Comparison of ENCODE assay signal across 29 mouse cellular contexts in the genomic region with DNA sequence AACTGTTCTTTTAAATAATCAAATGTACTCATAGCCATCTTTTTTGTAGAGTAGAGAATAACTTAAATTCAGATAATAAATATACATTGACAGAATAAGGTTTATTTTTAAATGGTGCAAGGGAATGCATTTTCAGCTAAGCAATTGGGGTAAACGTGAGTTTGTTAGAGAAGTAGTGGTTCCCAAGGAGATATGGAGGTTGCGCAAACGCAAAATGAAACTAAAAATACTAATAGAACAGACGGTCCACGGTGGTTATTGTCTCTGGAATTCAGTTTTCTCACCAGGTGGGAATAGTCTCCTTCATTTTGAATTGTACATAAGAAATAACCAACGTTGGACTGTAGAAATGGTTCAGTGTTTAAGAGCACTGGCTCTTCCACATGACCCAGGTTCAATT. TPM values are rescaled to one million over a fixed set of nuclear protein-coding genes. Genes with fewer than 3 reads are reported as not detected.
DNase-seq lines count a peak whose midpoint lies in the region; ATAC-seq and TF ChIP-seq lines count a peak whose summit lies in the region.
"Had no signal": no experiment of that assay in that cellular context is flagged by ENCODE, and none has a peak within 500 bp of the region (broad histone marks: within the 10 kb centered on the region; RNA-seq: fewer than 3 reads in every experiment).

No protein-coding gene starts in this region.

- H3K4me2 ChIP-seq in liver, postnatal 0 days (ENCODE audit: low read depth, low read length): no peak overlapping the region
- H3K4me2 ChIP-seq in liver, embryonic 11.5 days: no peak overlapping the region
- H3K4me2 ChIP-seq: embryonic facial prominence, embryonic 13.5 days; forebrain, embryonic 12.5 days; heart, embryonic 11.5 days; hindbrain, embryonic 13.5 days; intestine, embryonic 15.5 days had no signal

- H3K27ac ChIP-seq in liver, postnatal 0 days (ENCODE audit: low read depth): no peak overlapping the region
- no peak overlapping the region for H3K27ac ChIP-seq in liver, embryonic 11.5 days (ENCODE audit: low read depth, low read length)
- H3K27ac ChIP-seq: embryonic facial prominence, embryonic 10.5 days; embryonic facial prominence, embryonic 13.5 days; forebrain, embryonic 12.5 days; hindbrain, embryonic 10.5 days; hindbrain, embryonic 13.5 days; intestine, embryonic 15.5 days had no signal

- no peak for DNase-seq in liver, postnatal 0 days
- DNase-seq in liver, embryonic 11.5 days (ENCODE audit: low spot score): no peak
- DNase-seq in thymus, postnatal 36 days: no peak
- no peak for DNase-seq in embryo, embryonic 11 days
- DNase-seq: adrenal gland, postnatal 14 days; B cell, adult 2 months; cerebellum, adult 11-12 months; cerebellum, adult 8-10 months; cerebellum, postnatal 10 days; cerebellum, postnatal 36 days; gastrocnemius, postnatal 10 days; gastrocnemius, postnatal 36 days; heart, adult 11 months; heart, postnatal 36 days; kidney, adult 11 months had no signal

- TF ChIP-seq CTCF in liver, postnatal 0 days (IDR thresholded peaks at IDR 0.05; ENCODE audit: low read depth): no peak

- no peaks in the 10 kb centered on the region for H3K9me3 ChIP-seq in liver, postnatal 0 days (ENCODE audit: low read length)
- H3K9me3 ChIP-seq in liver, embryonic 11.5 days (ENCODE audit: control insufficient read depth, low read length): no peaks in the 10 kb centered on the region
- H3K9me3 ChIP-seq: embryonic facial prominence, embryonic 10.5 days; embryonic facial prominence, embryonic 13.5 days; forebrain, embryonic 12.5 days; hindbrain, embryonic 10.5 days; hindbrain, embryonic 13.5 days; intestine, embryonic 15.5 days had no signal

- H3K4me1 ChIP-seq in liver, postnatal 0 days (ENCODE audit: insufficient read depth): no peaks in the 10 kb centered on the region
- H3K4me1 ChIP-seq in liver, embryonic 11.5 days (replicated peaks; ENCODE audit: control insufficient read depth, insufficient read depth, low read length): no peaks in the 10 kb centered on the region
- H3K4me1 ChIP-seq: embryonic facial prominence, embryonic 10.5 days; embryonic facial prominence, embryonic 13.5 days; forebrain, embryonic 12.5 days; hindbrain, embryonic 10.5 days; hindbrain, embryonic 13.5 days; intestine, embryonic 15.5 days had no signal

- ATAC-seq in liver, postnatal 0 days: no peak
- ATAC-seq in liver, embryonic 11.5 days (replicated peaks; ENCODE audit: low FRiP score): no peak
- 0 out of 2 replicates have a peak, but pooled peaks have one; percentile 29 for ATAC-seq in common myeloid progenitor, adult 5-6 weeks (replicated peaks; ENCODE audit: low read depth, poor library complexity, severe bottlenecking)
- ATAC-seq in megakaryocyte progenitor cell, adult 5-6 weeks (replicated peaks; ENCODE audit: poor library complexity): peak; percentile 58
- ATAC-seq: activated CD4-positive, CD25-positive, alpha-beta regulatory T cell, adult 4 months; CD4-positive, CD25-positive, alpha-beta regulatory T cell, adult 4 months; forebrain, embryonic 16.5 days; hindbrain, embryonic 16.5 days; intestine, embryonic 15.5 days had no signal

- WGBS in liver, postnatal 0 days (ENCODE audit: insufficient replicate concordance): 47% methylated on average over 6 of the region's 6 CpGs
- 68% methylated on average over 6 of the region's 6 CpGs for WGBS in liver, embryonic 11.5 days

- TF ChIP-seq EP300 in liver, postnatal 0 days (IDR thresholded peaks at IDR 0.05; ENCODE audit: low read depth): no peak

- no peak overlapping the region for H3K9ac ChIP-seq in liver, postnatal 0 days (replicated peaks)
- no peak overlapping the region for H3K9ac ChIP-seq in liver, embryonic 11.5 days (ENCODE audit: low read depth, low read length)
- H3K9ac ChIP-seq: embryonic facial prominence, embryonic 13.5 days; forebrain, embryonic 12.5 days; hindbrain, embryonic 13.5 days; intestine, embryonic 15.5 days had no signal

- peak overlapping the region; percentile 4; the same call in 1 of the 2 replicates for H3K4me3 ChIP-seq in liver, postnatal 0 days (ENCODE audit: low read depth, low read length)
- no peak overlapping the region for H3K4me3 ChIP-seq in liver, embryonic 11.5 days (ENCODE audit: low read depth, low read length)
- H3K4me3 ChIP-seq: embryonic facial prominence, embryonic 10.5 days; embryonic facial prominence, embryonic 13.5 days; erythroblast, embryonic 14.5 days; forebrain, embryonic 12.5 days; hindbrain, embryonic 10.5 days; hindbrain, embryonic 13.5 days; intestine, embryonic 15.5 days had no signal

- no peaks in the 10 kb centered on the region for H3K36me3 ChIP-seq in liver, postnatal 0 days (replicated peaks; ENCODE audit: insufficient read depth, low read length)
- H3K36me3 ChIP-seq in liver, embryonic 11.5 days (ENCODE audit: control insufficient read depth, insufficient read depth, low read length): no peaks in the 10 kb centered on the region
- H3K36me3 ChIP-seq: embryonic facial prominence, embryonic 10.5 days; embryonic facial prominence, embryonic 13.5 days; forebrain, embryonic 12.5 days; hindbrain, embryonic 10.5 days; hindbrain, embryonic 13.5 days; intestine, embryonic 15.5 days had no signal

- no peaks in the 10 kb centered on the region for H3K27me3 ChIP-seq in liver, postnatal 0 days (ENCODE audit: insufficient read depth, low read length)
- H3K27me3 ChIP-seq in liver, embryonic 11.5 days (replicated peaks; ENCODE audit: control insufficient read depth, insufficient read depth, low read length): no peaks in the 10 kb centered on the region
- H3K27me3 ChIP-seq: embryonic facial prominence, embryonic 13.5 days; forebrain, embryonic 12.5 days; hindbrain, embryonic 13.5 days; intestine, embryonic 15.5 days had no signal

RNA-seq across cellular contexts. Expression of gene Cdnf, which starts 13.5 kb away (rescaled TPM):
- 0.12 and 0.40 TPM in 2 replicates for polyA plus RNA-seq in liver, postnatal 0 days (2015; fragmentation: Nextera tagmentation; extraction: Ambion mirVana)
- 0.15 and 0.16 TPM in 2 replicates for polyA plus RNA-seq in liver, embryonic 11.5 days (2014; fragmentation: Nextera tagmentation; extraction: Ambion mirVana)
- total RNA-seq in common myeloid progenitor, adult 5-6 weeks (2017): 0.58 and 1.6 TPM in 2 replicates
- 0.59 and 0.62 TPM in 2 replicates for total RNA-seq in megakaryocyte progenitor cell, adult 5-6 weeks (2015)
- total RNA-seq in megakaryocyte progenitor cell, adult 5-6 weeks (2017): 0.25 and 0.68 TPM in 2 replicates
- polyA plus RNA-seq: erythroblast, embryonic 14.5 days had no signal

RNA-seq across cellular contexts. Expression of gene Hspa14, which starts 13.7 kb away (rescaled TPM):
- polyA plus RNA-seq in liver, postnatal 0 days (2015; fragmentation: Nextera tagmentation; extraction: Ambion mirVana): 32.6 and 38.1 TPM in 2 replicates
- polyA plus RNA-seq in liver, embryonic 11.5 days (2014; fragmentation: Nextera tagmentation; extraction: Ambion mirVana): 145 and 159 TPM in 2 replicates
- total RNA-seq in common myeloid progenitor, adult 5-6 weeks (2017): 134 and 176 TPM in 2 replicates
- 65.8 and 83.1 TPM in 2 replicates for total RNA-seq in megakaryocyte progenitor cell, adult 5-6 weeks (2015)
- total RNA-seq in megakaryocyte progenitor cell, adult 5-6 weeks (2017): 172 TPM in 2 replicates

RNA-seq across cellular contexts. Expression of gene Gm45902, which starts 13.7 kb away (rescaled TPM):
- polyA plus RNA-seq in liver, postnatal 0 days (2015; fragmentation: Nextera tagmentation; extraction: Ambion mirVana): 0.56 and 1.0 TPM in 2 replicates
- 5.1 and 5.3 TPM in 2 replicates for polyA plus RNA-seq in liver, embryonic 11.5 days (2014; fragmentation: Nextera tagmentation; extraction: Ambion mirVana)
- 12.2 and 15.4 TPM in 2 replicates for total RNA-seq in common myeloid progenitor, adult 5-6 weeks (2017)
- total RNA-seq in megakaryocyte progenitor cell, adult 5-6 weeks (2015): 5.3 and 6.0 TPM in 2 replicates
- total RNA-seq in megakaryocyte progenitor cell, adult 5-6 weeks (2017): 11.9 and 12.8 TPM in 2 replicates

RNA-seq across cellular contexts. Expression of gene Fam107b, which starts 44.0 kb away (rescaled TPM):
- 20.5 and 23.1 TPM in 2 replicates for polyA plus RNA-seq in liver, postnatal 0 days (2015; fragmentation: Nextera tagmentation; extraction: Ambion mirVana)
- 36.0 and 36.3 TPM in 2 replicates for polyA plus RNA-seq in liver, embryonic 11.5 days (2014; fragmentation: Nextera tagmentation; extraction: Ambion mirVana)
- total RNA-seq in common myeloid progenitor, adult 5-6 weeks (2017): 812 and 826 TPM in 2 replicates
- total RNA-seq in megakaryocyte progenitor cell, adult 5-6 weeks (2015): 1,007 and 1,094 TPM in 2 replicates
- total RNA-seq in megakaryocyte progenitor cell, adult 5-6 weeks (2017): 622 and 1,143 TPM in 2 replicates

RNA-seq across cellular contexts. Expression of gene Suv39h2, which starts 51.5 kb away (rescaled TPM):
- polyA plus RNA-seq in liver, postnatal 0 days (2015; fragmentation: Nextera tagmentation; extraction: Ambion mirVana): 2.3 and 2.5 TPM in 2 replicates
- polyA plus RNA-seq in liver, embryonic 11.5 days (2014; fragmentation: Nextera tagmentation; extraction: Ambion mirVana): 17.6 and 19.3 TPM in 2 replicates
- 15.7 and 20.0 TPM in 2 replicates for total RNA-seq in common myeloid progenitor, adult 5-6 weeks (2017)
- 16.9 and 20.0 TPM in 2 replicates for total RNA-seq in megakaryocyte progenitor cell, adult 5-6 weeks (2015)
- total RNA-seq in megakaryocyte progenitor cell, adult 5-6 weeks (2017): 15.6 and 17.4 TPM in 2 replicates

Comparison
In these comparisons a context has a peak if more than half of its experiments do, and no peak if none do; other contexts are left out.
1. ATAC-seq: peak in common myeloid progenitor, adult 5-6 weeks (single experiment) and megakaryocyte progenitor cell, adult 5-6 weeks (single experiment); none in liver, postnatal 0 days (single experiment) and liver, embryonic 11.5 days (single experiment).